Mouse (Mus musculus): ENCODE results near the gene Stk25. TPM values are rescaled to one million over a fixed set of nuclear protein-coding genes. Genes with fewer than 3 reads are reported as not detected.

Stk25 gene
- polyA plus RNA-seq, 1 experiment from 2014 or later = 48.1 TPM

DNA sequence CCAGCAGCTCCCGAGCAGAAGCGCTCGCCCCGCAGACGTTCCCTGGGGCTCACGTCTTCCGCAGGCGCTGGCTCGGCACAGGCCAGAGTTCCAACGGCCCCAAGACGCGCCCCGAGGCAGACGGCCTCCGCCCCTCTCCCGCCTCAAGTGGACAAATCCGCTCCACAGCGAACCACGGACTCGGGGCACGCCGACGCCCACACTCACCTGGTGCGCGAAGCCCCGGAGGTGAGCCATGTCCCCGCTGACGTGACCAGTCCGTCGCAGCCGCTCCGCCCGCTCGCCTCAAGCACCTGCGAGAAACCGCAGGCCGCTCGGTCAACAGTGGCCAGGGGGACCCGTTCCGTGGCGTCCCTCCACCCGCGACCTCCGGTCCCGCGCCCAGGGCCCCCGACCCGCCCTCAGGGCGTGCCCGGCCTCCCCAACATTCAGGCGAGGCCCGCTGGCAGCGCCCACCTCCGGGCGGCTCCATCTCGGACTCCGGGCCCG lies 23.3 kb downstream of the Stk25 start:
- peaks cover 29% of the 10 kb centered on the region for H3K4me1 ChIP-seq (ENCODE audit: control insufficient read depth, low read depth, low read length)
- H3K27me3 ChIP-seq (ENCODE audit: control insufficient read depth, insufficient read depth, low read depth, low read length) = no peaks in the 10 kb centered on the region
- H3K36me3 ChIP-seq (ENCODE audit: control insufficient read depth, insufficient read depth) = no peaks in the 10 kb centered on the region
- 0% methylated on average over 58 of the region's 58 CpGs for WGBS (ENCODE audit: insufficient replicate concordance)
- ATAC-seq (ENCODE audit: low read depth) = peak; percentile 35
- peak overlapping the region; percentile 98 for H3K4me3 ChIP-seq (ENCODE audit: low read depth, low read length)
- H3K27ac ChIP-seq (ENCODE audit: low read length) = peak overlapping the region; percentile 89
- peak overlapping the region; percentile 96 for H3K4me2 ChIP-seq (ENCODE audit: low read depth, low read length)
- peak overlapping the region; percentile 96 for H3K9ac ChIP-seq (ENCODE audit: low read depth, low read length)
- H3K9me3 ChIP-seq (replicated peaks; ENCODE audit: control insufficient read depth, low read length) = no peaks in the 10 kb centered on the region

DNA sequence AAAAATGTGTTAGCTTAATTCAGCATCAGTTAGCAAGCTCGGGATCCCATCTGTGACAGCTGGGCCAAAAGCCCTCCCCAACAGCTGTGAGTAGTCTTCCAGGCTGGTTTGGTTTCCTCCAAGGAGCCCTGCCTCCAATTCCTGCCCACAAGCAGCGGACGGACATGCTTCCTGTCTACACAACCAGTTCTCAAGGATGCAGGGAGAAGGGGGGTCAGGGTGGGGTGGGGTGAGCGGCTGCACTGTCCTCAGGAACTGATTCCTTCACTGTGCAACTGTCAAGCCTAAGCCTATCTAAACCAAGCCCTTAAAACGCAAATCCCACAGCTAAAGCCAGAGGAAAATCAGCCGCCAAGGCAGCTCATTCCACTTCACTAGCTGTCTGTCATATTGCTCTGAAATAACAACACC lies 24.0 kb downstream of the Stk25 start:
- Histone ChIP-seq H3K27ac (ENCODE audit: low read length) (peak overlapping the region; percentile 89), H3K36me3 (ENCODE audit: control insufficient read depth, insufficient read depth) (no peaks in the 10 kb centered on the region), H3K4me2 (ENCODE audit: low read depth, low read length) (peak overlapping the region; percentile 96), H3K9ac (ENCODE audit: low read depth, low read length) (peak overlapping the region; percentile 96), H3K27me3 (ENCODE audit: control insufficient read depth, insufficient read depth, low read depth, low read length) (no peaks in the 10 kb centered on the region), H3K4me3 (ENCODE audit: low read depth, low read length) (peak overlapping the region; percentile 98), H3K9me3 (replicated peaks; ENCODE audit: control insufficient read depth, low read length) (no peaks in the 10 kb centered on the region), H3K4me1 (ENCODE audit: control insufficient read depth, low read depth, low read length) (peaks cover 29% of the 10 kb centered on the region)
- ATAC-seq (ENCODE audit: low read depth) = no peak
- WGBS (ENCODE audit: insufficient replicate concordance) = 3% methylated on average over 6 of the region's 6 CpGs

DNA sequence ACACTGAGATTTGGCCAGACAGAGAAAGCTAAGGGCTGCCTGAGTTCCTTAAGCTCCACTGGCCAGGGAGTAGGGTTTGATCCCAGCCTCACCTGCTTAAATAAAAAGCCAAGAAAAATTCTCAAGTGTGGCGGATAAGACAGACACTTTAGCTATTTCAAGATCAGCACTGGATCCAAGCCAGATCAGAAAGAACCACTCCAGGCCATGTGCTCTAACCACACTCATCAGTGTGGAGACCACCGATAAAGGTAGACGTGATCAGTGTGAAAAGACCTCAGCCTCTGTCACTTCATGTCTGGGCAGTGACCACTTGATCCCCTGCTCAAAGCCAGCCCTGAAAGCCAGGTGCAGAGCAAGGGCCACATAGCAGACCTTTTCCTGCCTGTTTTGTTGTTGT lies 25.7 kb downstream of the Stk25 start:
- Histone ChIP-seq H3K4me2 (ENCODE audit: low read depth, low read length) (no peak overlapping the region), H3K27me3 (ENCODE audit: control insufficient read depth, insufficient read depth, low read depth, low read length) (no peaks in the 10 kb centered on the region), H3K4me3 (ENCODE audit: low read depth, low read length) (no peak overlapping the region), H3K27ac (ENCODE audit: low read length) (no peak overlapping the region), H3K4me1 (ENCODE audit: control insufficient read depth, low read depth, low read length) (peaks cover 29% of the 10 kb centered on the region), H3K9ac (ENCODE audit: low read depth, low read length) (no peak overlapping the region), H3K9me3 (replicated peaks; ENCODE audit: control insufficient read depth, low read length) (no peaks in the 10 kb centered on the region), H3K36me3 (ENCODE audit: control insufficient read depth, insufficient read depth) (peaks cover 6% of the 10 kb centered on the region)
- 59% methylated on average over 3 of the region's 3 CpGs for WGBS (ENCODE audit: insufficient replicate concordance)
- no peak for ATAC-seq (ENCODE audit: low read depth)

DNA sequence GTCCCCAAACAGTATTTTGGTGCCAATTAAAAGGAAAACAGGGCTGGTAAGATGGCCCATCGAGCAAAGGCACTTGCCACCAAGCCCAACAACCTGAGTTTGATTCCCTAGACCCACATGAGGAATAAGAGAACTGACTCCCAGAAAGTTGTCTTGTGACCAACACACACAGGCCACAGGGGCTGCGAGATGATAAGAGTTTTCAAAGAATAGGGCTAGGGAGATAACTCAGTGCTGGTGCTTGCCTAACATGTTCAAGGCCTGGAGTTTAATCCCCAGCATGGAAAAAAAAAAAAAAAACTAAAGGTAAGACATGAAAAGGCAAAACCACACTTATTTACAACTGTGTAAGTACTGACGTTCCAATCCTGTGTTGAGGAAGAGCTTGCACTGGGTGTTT lies 27.7 kb downstream of the Stk25 start:
- H3K27me3 ChIP-seq (ENCODE audit: control insufficient read depth, insufficient read depth, low read depth, low read length) = no peaks in the 10 kb centered on the region
- peaks cover 23% of the 10 kb centered on the region for H3K4me1 ChIP-seq (ENCODE audit: control insufficient read depth, low read depth, low read length)
- H3K4me3 ChIP-seq (ENCODE audit: low read depth, low read length) = no peak overlapping the region
- no peak overlapping the region; the same call in 1 of the 2 replicates for H3K4me2 ChIP-seq (ENCODE audit: low read depth, low read length)
- peak overlapping the region; percentile 53 for H3K27ac ChIP-seq (ENCODE audit: low read length)
- H3K36me3 ChIP-seq (ENCODE audit: control insufficient read depth, insufficient read depth) = peaks cover 12% of the 10 kb centered on the region
- 30% methylated on average over 3 of the region's 3 CpGs for WGBS (ENCODE audit: insufficient replicate concordance)
- no peak for ATAC-seq (ENCODE audit: low read depth)
- H3K9me3 ChIP-seq (replicated peaks; ENCODE audit: control insufficient read depth, low read length) = no peaks in the 10 kb centered on the region
- H3K9ac ChIP-seq (ENCODE audit: low read depth, low read length) = no peak overlapping the region

DNA sequence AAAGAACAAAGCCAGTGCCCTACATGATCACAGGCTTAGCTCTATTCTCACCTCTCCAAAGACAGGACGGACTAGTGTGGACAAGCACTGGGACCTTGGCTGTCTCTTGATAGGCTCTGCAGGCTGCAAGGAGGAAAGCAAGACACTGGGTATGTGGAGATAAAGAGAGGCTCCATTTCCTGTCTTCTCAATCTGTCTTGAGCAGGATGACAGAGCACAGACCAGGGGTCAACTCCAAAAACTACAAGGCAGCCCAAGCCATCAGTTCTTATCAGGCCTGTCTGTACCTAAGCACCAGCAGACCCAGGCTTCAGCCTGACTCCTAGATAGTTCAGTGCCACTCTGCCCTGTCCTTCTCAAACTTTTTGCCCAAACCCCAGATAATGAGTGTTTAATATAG lies 34.0 kb downstream of the Stk25 start:
- H3K9ac ChIP-seq (ENCODE audit: low read depth, low read length) = no peak overlapping the region
- no peaks in the 10 kb centered on the region for H3K27me3 ChIP-seq (ENCODE audit: control insufficient read depth, insufficient read depth, low read depth, low read length)
- no peak overlapping the region for H3K4me3 ChIP-seq (ENCODE audit: low read depth, low read length)
- WGBS (ENCODE audit: insufficient replicate concordance) = 35% methylated on average over 1 of the region's 1 CpGs
- peaks cover 5% of the 10 kb centered on the region for H3K4me1 ChIP-seq (ENCODE audit: control insufficient read depth, low read depth, low read length)
- peak; percentile 67 for ATAC-seq (ENCODE audit: low read depth)
- H3K27ac ChIP-seq (ENCODE audit: low read length) = no peak overlapping the region
- H3K9me3 ChIP-seq (replicated peaks; ENCODE audit: control insufficient read depth, low read length) = no peaks in the 10 kb centered on the region
- no peak overlapping the region for H3K4me2 ChIP-seq (ENCODE audit: low read depth, low read length)
- peaks cover 29% of the 10 kb centered on the region for H3K36me3 ChIP-seq (ENCODE audit: control insufficient read depth, insufficient read depth)

DNA sequence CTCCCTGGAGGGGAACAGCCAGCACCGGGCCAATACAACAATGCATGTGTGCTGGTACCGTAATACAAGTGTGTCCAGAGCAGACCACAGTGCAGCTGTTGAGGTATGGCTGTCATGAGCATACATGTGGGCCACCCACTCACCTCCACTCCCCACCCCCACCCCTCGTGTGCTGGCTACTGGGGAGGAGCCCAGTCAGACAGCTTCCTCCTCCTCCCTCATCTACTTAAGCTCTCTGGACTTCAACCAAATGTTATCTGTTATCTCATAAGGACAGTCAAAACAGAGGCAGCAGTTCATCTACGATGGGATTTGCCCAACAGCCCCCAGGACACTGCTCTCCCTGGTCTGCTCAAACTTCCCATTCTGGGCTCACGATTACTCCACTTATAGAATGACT lies 39.5 kb downstream of the Stk25 start:
- Histone ChIP-seq H3K9ac (ENCODE audit: low read depth, low read length) (no peak overlapping the region), H3K4me2 (ENCODE audit: low read depth, low read length) (no peak overlapping the region), H3K4me1 (ENCODE audit: control insufficient read depth, low read depth, low read length) (peaks cover 7% of the 10 kb centered on the region; the same call in 1 of the 2 replicates), H3K9me3 (replicated peaks; ENCODE audit: control insufficient read depth, low read length) (no peaks in the 10 kb centered on the region), H3K4me3 (ENCODE audit: low read depth, low read length) (no peak overlapping the region), H3K27ac (ENCODE audit: low read length) (no peak overlapping the region), H3K36me3 (ENCODE audit: control insufficient read depth, insufficient read depth) (peaks cover 11% of the 10 kb centered on the region), H3K27me3 (ENCODE audit: control insufficient read depth, insufficient read depth, low read depth, low read length) (no peaks in the 10 kb centered on the region)
- peak; percentile 68 for ATAC-seq (ENCODE audit: low read depth)
- WGBS (ENCODE audit: insufficient replicate concordance) = 33% methylated on average over 5 of the region's 5 CpGs

DNA sequence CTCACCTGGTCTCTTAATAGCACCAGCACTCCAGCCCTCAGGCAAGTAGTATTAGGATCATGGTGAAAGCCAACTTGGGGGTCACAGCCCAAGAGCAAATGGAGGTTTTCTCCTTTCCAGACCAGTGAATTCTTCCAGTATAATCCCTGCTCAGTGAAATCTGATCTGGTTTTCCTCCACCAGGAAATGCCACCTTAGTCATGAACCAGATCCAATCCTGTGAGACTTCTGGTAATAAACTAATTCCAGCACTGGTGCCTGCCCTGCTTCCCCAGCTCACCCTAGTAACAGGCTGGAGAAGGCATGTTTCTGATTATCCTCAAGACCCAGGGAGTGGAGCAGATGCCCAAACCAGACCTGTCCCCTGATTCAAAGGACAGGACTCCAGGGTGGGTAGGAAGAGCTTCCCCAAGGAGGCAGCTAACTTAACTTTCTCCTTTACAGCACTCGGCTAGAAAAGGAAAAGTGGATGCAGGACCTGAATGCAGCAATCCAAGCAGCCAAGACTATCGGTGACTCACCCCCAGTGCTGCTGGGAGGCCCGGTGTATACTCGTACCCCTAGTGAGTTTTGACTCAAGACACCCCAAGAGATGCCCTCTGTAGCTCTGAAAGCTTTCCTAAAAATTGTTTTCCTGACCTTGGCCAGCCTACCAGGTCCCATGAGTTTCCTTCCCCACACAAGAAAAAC lies 40.3 kb downstream of the Stk25 start:
- Histone ChIP-seq H3K9ac (ENCODE audit: low read depth, low read length) (no peak overlapping the region), H3K4me3 (ENCODE audit: low read depth, low read length) (no peak overlapping the region), H3K4me1 (ENCODE audit: control insufficient read depth, low read depth, low read length) (peaks cover 7% of the 10 kb centered on the region; the same call in 1 of the 2 replicates), H3K36me3 (ENCODE audit: control insufficient read depth, insufficient read depth) (peaks cover 7% of the 10 kb centered on the region), H3K27me3 (ENCODE audit: control insufficient read depth, insufficient read depth, low read depth, low read length) (no peaks in the 10 kb centered on the region), H3K27ac (ENCODE audit: low read length) (no peak overlapping the region), H3K4me2 (ENCODE audit: low read depth, low read length) (no peak overlapping the region), H3K9me3 (replicated peaks; ENCODE audit: control insufficient read depth, low read length) (no peaks in the 10 kb centered on the region)
- ATAC-seq (ENCODE audit: low read depth) = no peak
- WGBS (ENCODE audit: insufficient replicate concordance) = 73% methylated on average over 4 of the region's 4 CpGs

DNA sequence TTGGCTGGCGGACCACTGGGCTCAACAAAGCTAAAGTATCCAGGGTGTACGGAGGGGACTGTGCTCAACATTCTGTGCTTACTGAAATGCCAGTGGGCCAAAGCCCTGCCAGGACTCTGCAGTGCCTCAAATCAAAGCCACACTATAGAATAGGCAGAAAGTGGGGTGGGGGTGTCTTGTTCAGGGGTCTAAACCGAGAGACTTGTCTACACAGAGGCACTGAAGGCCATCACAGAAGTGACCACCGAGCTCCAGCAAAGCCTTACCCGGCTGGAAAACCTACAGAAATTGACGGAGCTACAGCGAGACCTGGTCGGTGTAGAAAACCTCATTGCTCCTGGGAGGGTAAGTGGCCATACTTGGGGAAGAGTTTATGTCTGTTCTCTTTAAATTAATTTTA lies 48.7 kb downstream of the Stk25 start:
- no peaks in the 10 kb centered on the region for H3K9me3 ChIP-seq (replicated peaks; ENCODE audit: control insufficient read depth, low read length)
- no peaks in the 10 kb centered on the region for H3K27me3 ChIP-seq (ENCODE audit: control insufficient read depth, insufficient read depth, low read depth, low read length)
- no peak overlapping the region for H3K27ac ChIP-seq (ENCODE audit: low read length)
- 71% methylated on average over 8 of the region's 8 CpGs for WGBS (ENCODE audit: insufficient replicate concordance)
- ATAC-seq (ENCODE audit: low read depth) = no peak
- no peak overlapping the region for H3K9ac ChIP-seq (ENCODE audit: low read depth, low read length)
- no peaks in the 10 kb centered on the region for H3K4me1 ChIP-seq (ENCODE audit: control insufficient read depth, low read depth, low read length)
- no peak overlapping the region for H3K4me3 ChIP-seq (ENCODE audit: low read depth, low read length)
- H3K36me3 ChIP-seq (ENCODE audit: control insufficient read depth, insufficient read depth) = no peaks in the 10 kb centered on the region
- no peak overlapping the region for H3K4me2 ChIP-seq (ENCODE audit: low read depth, low read length)

DNA sequence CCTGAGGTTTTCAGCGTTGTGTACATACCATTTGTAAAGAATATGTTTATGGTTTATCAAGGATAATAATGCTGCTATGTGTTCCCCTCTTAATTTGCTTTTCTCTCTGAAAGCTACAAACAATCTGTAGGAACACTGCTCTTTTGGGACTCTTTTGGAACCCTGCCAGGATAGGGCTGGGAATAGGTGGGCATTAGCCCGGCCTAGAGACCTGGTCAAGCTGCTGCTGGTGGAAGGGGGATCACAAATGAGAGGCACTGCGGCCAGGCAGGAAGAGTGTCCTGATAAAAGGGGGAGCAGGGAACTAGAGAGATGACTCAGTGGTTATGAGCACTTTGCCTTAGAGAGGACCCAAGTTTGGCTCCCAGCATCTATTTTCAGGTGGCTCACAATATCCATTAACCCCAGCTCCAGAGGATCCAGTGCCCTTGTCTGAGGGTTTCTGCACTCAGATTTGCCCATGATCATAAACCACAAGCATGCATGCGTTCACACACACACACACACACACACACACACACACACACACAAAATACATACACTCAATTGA lies 49.7 kb downstream of the Stk25 start:
- Histone ChIP-seq H3K36me3 (ENCODE audit: control insufficient read depth, insufficient read depth) (no peaks in the 10 kb centered on the region), H3K4me1 (ENCODE audit: control insufficient read depth, low read depth, low read length) (no peaks in the 10 kb centered on the region), H3K4me2 (ENCODE audit: low read depth, low read length) (no peak overlapping the region), H3K27ac (ENCODE audit: low read length) (no peak overlapping the region), H3K9me3 (replicated peaks; ENCODE audit: control insufficient read depth, low read length) (no peaks in the 10 kb centered on the region), H3K9ac (ENCODE audit: low read depth, low read length) (no peak overlapping the region), H3K4me3 (ENCODE audit: low read depth, low read length) (no peak overlapping the region), H3K27me3 (ENCODE audit: control insufficient read depth, insufficient read depth, low read depth, low read length) (no peaks in the 10 kb centered on the region)
- WGBS (ENCODE audit: insufficient replicate concordance) = 61% methylated on average over 4 of the region's 4 CpGs
- no peak for ATAC-seq (ENCODE audit: low read depth)
